ENCODE assay signal across 31 mouse cellular contexts in genomic region chr2:178427181-178427580, GRCm38 (mm10). TPM values are rescaled to one million over a fixed set of nuclear protein-coding genes. Genes with fewer than 3 reads are reported as not detected.
A peak's percentile ranks its signal among the peaks of the same experiment; 100 is the strongest.
DNase-seq lines count a peak whose midpoint lies in the region; ATAC-seq and TF ChIP-seq lines count a peak whose summit lies in the region.
"Had no signal": no experiment of that assay in that cellular context is flagged by ENCODE, and none has a peak within 500 bp of the region (broad histone marks: within the 10 kb centered on the region; RNA-seq: fewer than 3 reads in every experiment).

No protein-coding gene starts in this region.

- H3K36me3 ChIP-seq in midbrain, embryonic 11.5 days (ENCODE audit: control insufficient read depth, insufficient read depth, low read length) = no peaks in the 10 kb centered on the region
- no peaks in the 10 kb centered on the region for H3K36me3 ChIP-seq in midbrain, embryonic 14.5 days (ENCODE audit: control insufficient read depth, insufficient read depth, low read length)
- H3K36me3 ChIP-seq in intestine, postnatal 0 days (ENCODE audit: control insufficient read depth, insufficient read depth) = no peaks in the 10 kb centered on the region
- H3K36me3 ChIP-seq: embryonic facial prominence, embryonic 12.5 days; embryonic facial prominence, embryonic 15.5 days; forebrain, embryonic 12.5 days; G1E; hindbrain, embryonic 12.5 days; hindbrain, embryonic 15.5 days had no signal

- TF ChIP-seq CTCF in intestine, postnatal 0 days (IDR thresholded peaks at IDR 0.05; ENCODE audit: low read depth) = no peak

- H3K4me1 ChIP-seq in midbrain, embryonic 11.5 days (ENCODE audit: control insufficient read depth, insufficient read depth, low read length) = no peaks in the 10 kb centered on the region
- H3K4me1 ChIP-seq in midbrain, embryonic 14.5 days (ENCODE audit: control insufficient read depth, insufficient read depth, low read length) = 0 out of 2 replicates have a peak, but pooled peaks cover 5% of the 10 kb centered on the region
- H3K4me1 ChIP-seq in intestine, postnatal 0 days (replicated peaks; ENCODE audit: control insufficient read depth, insufficient read depth, low read length) = peaks cover 8% of the 10 kb centered on the region; the same call in 1 of the 2 replicates
- H3K4me1 ChIP-seq: forebrain, embryonic 12.5 days had no signal

- no peaks in the 10 kb centered on the region for H3K9me3 ChIP-seq in midbrain, embryonic 11.5 days (ENCODE audit: control insufficient read depth, low read length)
- no peaks in the 10 kb centered on the region for H3K9me3 ChIP-seq in midbrain, embryonic 14.5 days (ENCODE audit: control insufficient read depth, low read length)
- no peaks in the 10 kb centered on the region for H3K9me3 ChIP-seq in intestine, postnatal 0 days (ENCODE audit: control insufficient read depth)
- H3K9me3 ChIP-seq: embryonic facial prominence, embryonic 12.5 days; embryonic facial prominence, embryonic 15.5 days; forebrain, embryonic 12.5 days; hindbrain, embryonic 12.5 days; hindbrain, embryonic 15.5 days had no signal

- H3K27ac ChIP-seq in midbrain, embryonic 11.5 days (ENCODE audit: low read depth, low read length) = no peak overlapping the region
- no peak overlapping the region for H3K27ac ChIP-seq in midbrain, embryonic 14.5 days (replicated peaks; ENCODE audit: low read depth, low read length)
- H3K27ac ChIP-seq in intestine, postnatal 0 days (ENCODE audit: low read depth, low read length) = no peak overlapping the region
- H3K27ac ChIP-seq: embryonic facial prominence, embryonic 12.5 days; embryonic facial prominence, embryonic 15.5 days; forebrain, embryonic 12.5 days; hindbrain, embryonic 12.5 days; hindbrain, embryonic 15.5 days had no signal

- no peaks in the 10 kb centered on the region for H3K27me3 ChIP-seq in midbrain, embryonic 11.5 days (ENCODE audit: control insufficient read depth, insufficient read depth, low read length)
- H3K27me3 ChIP-seq in midbrain, embryonic 14.5 days (ENCODE audit: control insufficient read depth, insufficient read depth, low read length) = no peaks in the 10 kb centered on the region
- no peaks in the 10 kb centered on the region for H3K27me3 ChIP-seq in intestine, postnatal 0 days (replicated peaks; ENCODE audit: control insufficient read depth, insufficient read depth, low read length)
- H3K27me3 ChIP-seq: hindbrain, embryonic 12.5 days; hindbrain, embryonic 15.5 days; Patski had no signal

- peak; percentile 37 for DNase-seq in heart, adult 11 months
- DNase-seq in heart, adult 18-20 months = no peak
- DNase-seq in kidney, postnatal 10 days = peak; percentile 1
- DNase-seq in kidney, adult 8-10 months = no peak
- DNase-seq in midbrain, embryonic 11.5 days (ENCODE audit: low spot score, missing footprints) = peak; percentile 59
- no peak for DNase-seq in midbrain, embryonic 14.5 days
- no peak for DNase-seq in urinary bladder, adult 18-20 months (ENCODE audit: low spot score in 2 of 2)
- DNase-seq: adrenal gland, postnatal 10 days; adrenal gland, postnatal 36 days; B cell, adult 2 months; cerebellum, adult 18-20 months; cerebellum, adult 9-11 months; cerebellum, postnatal 25 days; gastrocnemius, postnatal 10 days; gastrocnemius, postnatal 36 days had no signal

- no peak overlapping the region for H3K4me3 ChIP-seq in midbrain, embryonic 11.5 days (ENCODE audit: low read depth, low read length)
- no peak overlapping the region for H3K4me3 ChIP-seq in midbrain, embryonic 14.5 days (replicated peaks; ENCODE audit: low read depth, low read length)
- no peak overlapping the region for H3K4me3 ChIP-seq in intestine, postnatal 0 days (ENCODE audit: low read depth, low read length)
- H3K4me3 ChIP-seq: embryonic facial prominence, embryonic 12.5 days; embryonic facial prominence, embryonic 15.5 days; forebrain, embryonic 12.5 days; hindbrain, embryonic 12.5 days; hindbrain, embryonic 15.5 days had no signal

- H3K9ac ChIP-seq in midbrain, embryonic 11.5 days (ENCODE audit: low read length) = no peak overlapping the region
- no peak overlapping the region for H3K9ac ChIP-seq in midbrain, embryonic 14.5 days (replicated peaks; ENCODE audit: low read length)
- H3K9ac ChIP-seq in intestine, postnatal 0 days (ENCODE audit: low read depth, low read length) = no peak overlapping the region
- H3K9ac ChIP-seq: embryonic facial prominence, embryonic 12.5 days; embryonic facial prominence, embryonic 15.5 days; forebrain, embryonic 12.5 days; hindbrain, embryonic 12.5 days; hindbrain, embryonic 15.5 days had no signal

- no peak for ATAC-seq in midbrain, embryonic 11.5 days (ENCODE audit: low FRiP score)
- no peak for ATAC-seq in midbrain, embryonic 14.5 days (ENCODE audit: low FRiP score, low TSS enrichment)
- 0 out of 2 replicates have a peak, but pooled peaks have one; percentile 27 for ATAC-seq in intestine, postnatal 0 days
- ATAC-seq: Patski had no signal

- no peak overlapping the region for H3K4me2 ChIP-seq in midbrain, embryonic 11.5 days
- H3K4me2 ChIP-seq in midbrain, embryonic 14.5 days (ENCODE audit: low read length) = no peak overlapping the region
- H3K4me2 ChIP-seq in intestine, postnatal 0 days (replicated peaks; ENCODE audit: low read depth) = no peak overlapping the region
- H3K4me2 ChIP-seq: embryonic facial prominence, embryonic 12.5 days; embryonic facial prominence, embryonic 15.5 days; forebrain, embryonic 12.5 days; heart, embryonic 11.5 days; hindbrain, embryonic 12.5 days; hindbrain, embryonic 15.5 days had no signal

- WGBS in midbrain, embryonic 11.5 days = 87% methylated on average over 5 of the region's 5 CpGs
- 83% methylated on average over 5 of the region's 5 CpGs for WGBS in midbrain, embryonic 14.5 days
- WGBS in intestine, postnatal 0 days = 80% methylated on average over 5 of the region's 5 CpGs

RNA-seq across cellular contexts. Expression of gene Cdh26, which starts 3.1 kb away (rescaled TPM):
- under 1 TPM in 1 of 2 experiments, not detected in 1; 0.44 TPM for total RNA-seq in heart, adult 18-20 months (2021)
- polyA plus RNA-seq in midbrain, embryonic 11.5 days (2014; fragmentation: Nextera tagmentation; extraction: Ambion mirVana) = 0.14 TPM in 1 of 2 replicates, not detected in the other
- 0.23 and 0.47 TPM in 2 replicates for polyA plus RNA-seq in midbrain, embryonic 14.5 days (2014; fragmentation: Nextera tagmentation; extraction: Ambion mirVana)
- polyA plus RNA-seq in intestine, postnatal 0 days (2015; fragmentation: Nextera tagmentation; extraction: Ambion mirVana) = 0.43 and 0.68 TPM in 2 replicates
- total RNA-seq: CH12.LX; common myeloid progenitor, adult 5-6 weeks; G1E; gastrocnemius, adult 18-20 months; gastrocnemius, postnatal 36 days; granulocyte monocyte progenitor cell, adult 5-6 weeks; heart, postnatal 25 days; hematopoietic stem cell, adult 5-6 weeks had no signal
- polyA plus RNA-seq: G1E; heart, embryonic 14.5 days; Patski had no signal

RNA-seq across cellular contexts. Expression of gene Fam217b, which starts 12.9 kb away (rescaled TPM):
- total RNA-seq in heart, adult 18-20 months (2021) = 10 to 100 TPM in 1 of 2 experiments, 1 to 10 TPM in 1; 9.1 to 11.4 TPM
- 1.2 and 1.6 TPM in 2 replicates for polyA plus RNA-seq in midbrain, embryonic 11.5 days (2014; fragmentation: Nextera tagmentation; extraction: Ambion mirVana)
- 11.3 and 11.7 TPM in 2 replicates for polyA plus RNA-seq in midbrain, embryonic 14.5 days (2014; fragmentation: Nextera tagmentation; extraction: Ambion mirVana)
- polyA plus RNA-seq in intestine, postnatal 0 days (2015; fragmentation: Nextera tagmentation; extraction: Ambion mirVana) = 2.5 TPM in 2 replicates

RNA-seq across cellular contexts. Expression of gene Ppp1r3d, which starts 12.9 kb away (rescaled TPM):
- 10 to 100 TPM; 10.0 to 10.1 TPM for total RNA-seq in heart, adult 18-20 months (2021)
- polyA plus RNA-seq in midbrain, embryonic 11.5 days (2014; fragmentation: Nextera tagmentation; extraction: Ambion mirVana) = 0.98 and 1.1 TPM in 2 replicates
- 1.9 and 2.7 TPM in 2 replicates for polyA plus RNA-seq in midbrain, embryonic 14.5 days (2014; fragmentation: Nextera tagmentation; extraction: Ambion mirVana)
- polyA plus RNA-seq in intestine, postnatal 0 days (2015; fragmentation: Nextera tagmentation; extraction: Ambion mirVana) = 2.7 and 2.8 TPM in 2 replicates
- total RNA-seq: CH12.LX had no signal
- polyA plus RNA-seq: G1E had no signal

RNA-seq across cellular contexts. Expression of gene Sycp2, which starts 19.7 kb away (rescaled TPM):
- total RNA-seq in heart, adult 18-20 months (2021) = 1 to 10 TPM in 1 of 2 experiments, under 1 TPM in 1; 0.67 to 1.1 TPM
- polyA plus RNA-seq in midbrain, embryonic 11.5 days (2014; fragmentation: Nextera tagmentation; extraction: Ambion mirVana) = not detected in 2 replicates
- 0.37 and 0.81 TPM in 2 replicates for polyA plus RNA-seq in midbrain, embryonic 14.5 days (2014; fragmentation: Nextera tagmentation; extraction: Ambion mirVana)
- polyA plus RNA-seq in intestine, postnatal 0 days (2015; fragmentation: Nextera tagmentation; extraction: Ambion mirVana) = 0.13 TPM in 1 of 2 replicates, not detected in the other
- total RNA-seq: CH12.LX; common myeloid progenitor, adult 5-6 weeks; G1E; granulocyte monocyte progenitor cell, adult 5-6 weeks had no signal
- polyA plus RNA-seq: embryonic facial prominence, embryonic 15.5 days; G1E had no signal

Comparison
In these comparisons a context has a peak if more than half of its experiments do, and no peak if none do; other contexts are left out.
1. DNase-seq: peak in heart, adult 11 months (single experiment), kidney, postnatal 10 days (single experiment) and midbrain, embryonic 11.5 days (single experiment); none in heart, adult 18-20 months (0 of 2), kidney, adult 8-10 months (0 of 2), midbrain, embryonic 14.5 days (single experiment) and urinary bladder, adult 18-20 months (0 of 2).